Mouse (Mus musculus) cerebellum, postnatal 14 days (tissue): ENCODE results near the gene Tpt1.
A peak's percentile ranks its signal among the peaks of the same experiment; 100 is the strongest.
"Not testable (repeated sequence)": the region's sequence is repeated elsewhere in the genome, so short reads cannot be mapped to it uniquely, and the experiment has no call there.

Experiments
- DNase-seq, 2 experiments: peaks; one replicate each; pipeline ENCODE4 v3.0.0; 2021; ENCODE audit warnings: mixed read lengths in 2 of 2

Gene Tpt1

DNA sequence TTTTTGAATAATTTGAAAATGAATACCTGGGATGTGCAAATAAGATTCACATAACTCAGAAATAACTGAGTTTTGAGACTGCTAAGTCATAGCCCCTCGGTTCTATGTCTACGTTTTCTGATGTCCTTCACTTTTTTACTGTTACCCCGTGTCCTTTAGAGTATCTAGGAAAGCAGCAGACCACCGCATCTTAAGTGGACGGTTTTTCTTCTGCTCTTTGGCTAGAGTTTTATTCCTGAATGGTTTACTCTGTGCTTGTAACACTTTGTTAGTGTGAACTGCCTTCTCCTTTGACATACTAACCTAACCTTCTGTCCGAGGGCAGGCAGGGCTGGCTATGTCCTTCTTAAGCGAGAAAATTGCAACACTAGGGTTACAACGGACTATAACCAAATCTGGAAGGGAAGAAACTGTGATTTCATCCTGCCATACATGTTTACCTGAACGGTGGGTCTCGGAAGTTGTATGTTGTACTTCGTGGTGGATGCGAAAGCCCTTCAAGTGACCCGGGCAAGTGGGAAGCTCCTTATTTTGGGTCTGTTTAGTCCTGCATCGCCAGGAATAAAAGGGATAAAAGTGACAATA, 690 bp upstream of the Tpt1 start:
- DNase-seq, result no peak

DNA sequence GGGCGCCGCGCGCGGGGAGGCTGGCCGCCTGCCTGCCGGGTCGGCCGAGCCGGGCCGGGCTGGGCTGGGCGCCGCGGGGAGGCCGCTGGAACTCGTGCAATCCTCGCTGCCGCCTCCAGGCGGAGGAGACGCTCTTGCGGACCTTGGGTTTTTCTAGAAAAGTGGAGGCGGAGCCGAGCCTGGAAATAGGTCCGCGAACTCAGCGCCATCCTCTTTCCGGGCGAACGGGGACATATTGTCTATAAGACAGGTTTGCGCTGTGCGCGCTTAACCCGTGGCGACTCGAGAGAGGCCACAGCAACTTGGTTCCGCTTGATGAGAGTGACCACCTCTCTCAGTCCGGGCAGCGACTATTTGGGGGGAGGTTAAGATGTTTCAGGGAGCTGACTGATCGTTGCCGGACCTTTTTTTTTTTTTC, 814 bp downstream of the Tpt1 start:
- peak; percentile 94 to 95 for DNase-seq

DNA sequence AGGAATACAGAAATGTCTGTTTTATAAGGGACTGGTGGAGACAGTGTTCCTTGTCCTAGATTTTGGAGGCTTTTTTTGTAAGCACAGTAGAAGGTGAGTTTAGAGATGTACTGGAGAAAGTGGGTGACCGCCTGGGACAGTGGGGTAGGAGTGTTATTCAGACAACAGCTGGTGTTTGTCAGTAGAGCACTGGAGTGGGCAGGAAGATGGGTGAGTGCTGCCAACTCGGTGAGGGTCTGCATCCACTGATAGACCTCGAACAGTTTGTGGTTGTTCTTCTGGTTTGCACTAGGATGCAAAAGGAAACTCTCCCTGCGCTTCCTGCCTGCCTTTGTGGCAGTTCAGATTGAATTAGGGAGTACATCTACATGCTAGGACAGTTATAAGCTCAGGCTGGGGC, 2.8 kb downstream of the Tpt1 start:
- DNase-seq, result no peak

DNA sequence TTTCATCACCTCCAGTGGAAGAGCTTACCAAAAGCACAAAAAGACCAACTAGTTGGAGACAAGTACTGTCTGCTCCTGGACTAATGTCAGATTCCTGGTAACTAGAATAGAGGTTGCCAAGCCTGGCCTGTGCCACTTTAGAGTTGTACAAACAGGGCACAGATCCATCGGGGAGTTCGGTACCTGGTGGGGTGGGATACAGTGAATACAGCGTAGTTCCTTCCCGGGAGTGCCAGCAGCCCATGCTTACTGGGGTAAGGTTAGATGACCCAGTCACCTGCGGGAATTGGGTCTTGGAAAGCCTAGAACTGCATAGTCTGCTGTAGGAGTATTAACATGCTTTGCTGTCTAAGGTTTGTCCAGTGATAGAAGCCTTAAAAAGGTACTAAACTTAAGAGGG, 3.6 kb downstream of the Tpt1 start:
- no peak for DNase-seq

DNA sequence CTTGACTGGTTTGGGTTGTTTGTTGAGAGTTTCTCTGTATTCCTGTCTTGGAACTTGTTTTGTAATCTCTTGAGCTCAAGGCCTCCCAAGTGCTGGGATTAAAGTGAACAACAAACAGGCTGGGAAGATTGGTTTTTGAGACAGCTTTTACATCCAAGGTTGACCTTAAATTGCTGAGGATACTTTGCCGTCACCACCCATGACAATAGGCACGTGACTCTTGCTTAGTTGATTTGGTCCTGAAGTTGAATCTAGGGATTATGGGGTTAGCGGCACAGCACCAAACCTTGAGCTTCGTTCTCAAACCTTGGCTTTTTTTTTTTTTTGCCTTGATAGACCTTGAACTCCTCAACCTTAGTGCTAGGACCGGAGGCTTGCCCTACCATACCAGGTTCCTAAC, 4.3 kb downstream of the Tpt1 start:
- DNase-seq, result no peak

DNA sequence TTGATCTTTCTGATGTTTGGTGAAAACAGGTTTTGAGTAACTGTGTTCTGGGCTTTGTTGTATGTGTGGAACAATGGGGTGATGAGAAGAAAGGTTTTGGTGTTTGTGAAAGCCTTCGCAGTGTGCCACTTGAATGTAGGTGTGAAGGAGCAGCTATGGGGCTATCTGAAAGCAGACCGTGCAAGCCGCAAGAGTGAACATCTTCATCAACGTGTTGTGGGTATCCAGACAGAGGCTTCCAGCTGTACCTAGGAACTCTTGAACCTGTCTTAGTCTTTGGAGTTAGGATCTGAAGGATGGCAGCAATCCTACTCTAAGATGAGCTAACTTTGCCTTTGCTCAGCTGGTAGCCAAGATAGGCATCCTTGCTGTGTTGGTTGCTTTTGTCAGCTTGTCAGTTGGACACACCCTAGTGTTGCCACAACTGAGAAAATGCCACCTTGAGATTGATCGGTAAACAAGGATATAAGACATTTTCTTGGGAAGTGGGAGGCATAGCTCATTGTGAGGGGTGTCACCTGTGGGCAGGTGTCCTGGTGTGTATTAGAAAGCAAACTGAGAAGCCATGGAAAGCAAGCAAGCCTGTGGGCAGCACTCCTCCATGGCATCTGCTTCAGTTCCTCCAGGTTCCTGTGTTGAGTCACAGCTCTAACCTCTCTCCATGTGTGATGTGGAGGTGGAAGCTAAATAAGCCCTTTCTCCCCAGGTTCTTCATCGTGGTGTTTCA, 5.1 kb downstream of the Tpt1 start:
- no peak for DNase-seq

DNA sequence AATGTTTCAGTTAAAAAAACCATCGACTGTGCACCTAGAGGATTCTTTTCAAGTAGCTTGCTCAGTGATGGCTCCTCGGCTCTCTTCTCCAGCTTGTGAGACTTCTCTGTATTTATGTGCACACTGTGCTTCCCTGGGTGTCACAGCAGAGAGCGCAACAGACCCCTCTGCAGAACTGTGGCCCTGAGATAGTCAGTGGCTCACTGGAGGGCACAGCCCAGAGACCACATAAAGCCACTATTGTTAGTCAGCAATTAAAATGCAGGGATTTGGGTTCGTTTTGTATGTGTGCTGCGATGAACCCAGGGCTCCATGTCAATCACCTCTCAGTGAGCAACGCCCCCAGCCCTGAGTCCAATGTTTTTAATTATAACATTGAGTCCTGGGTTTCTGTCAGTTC, 5.9 kb downstream of the Tpt1 start:
- DNase-seq, result no peak

DNA sequence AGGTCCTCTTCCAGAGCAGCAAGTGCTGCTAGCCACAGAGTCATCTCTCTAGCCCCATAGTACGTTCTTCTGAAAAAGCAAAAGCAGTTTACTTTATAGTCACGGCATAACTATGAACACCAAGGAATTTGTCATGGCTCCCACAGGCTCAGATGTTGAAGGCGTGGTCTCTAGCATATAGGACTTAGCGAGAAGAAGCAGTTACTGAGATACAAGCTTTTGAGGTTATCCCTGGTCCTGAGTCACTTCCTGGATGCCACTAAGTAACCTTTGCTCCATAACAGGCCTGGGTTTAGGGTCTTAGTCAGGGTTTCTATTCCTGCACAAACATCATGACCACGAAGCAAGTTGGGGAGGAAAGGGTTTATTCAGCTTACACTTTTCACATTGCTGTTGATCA, 7.1 kb downstream of the Tpt1 start:
- no peak for DNase-seq

DNA sequence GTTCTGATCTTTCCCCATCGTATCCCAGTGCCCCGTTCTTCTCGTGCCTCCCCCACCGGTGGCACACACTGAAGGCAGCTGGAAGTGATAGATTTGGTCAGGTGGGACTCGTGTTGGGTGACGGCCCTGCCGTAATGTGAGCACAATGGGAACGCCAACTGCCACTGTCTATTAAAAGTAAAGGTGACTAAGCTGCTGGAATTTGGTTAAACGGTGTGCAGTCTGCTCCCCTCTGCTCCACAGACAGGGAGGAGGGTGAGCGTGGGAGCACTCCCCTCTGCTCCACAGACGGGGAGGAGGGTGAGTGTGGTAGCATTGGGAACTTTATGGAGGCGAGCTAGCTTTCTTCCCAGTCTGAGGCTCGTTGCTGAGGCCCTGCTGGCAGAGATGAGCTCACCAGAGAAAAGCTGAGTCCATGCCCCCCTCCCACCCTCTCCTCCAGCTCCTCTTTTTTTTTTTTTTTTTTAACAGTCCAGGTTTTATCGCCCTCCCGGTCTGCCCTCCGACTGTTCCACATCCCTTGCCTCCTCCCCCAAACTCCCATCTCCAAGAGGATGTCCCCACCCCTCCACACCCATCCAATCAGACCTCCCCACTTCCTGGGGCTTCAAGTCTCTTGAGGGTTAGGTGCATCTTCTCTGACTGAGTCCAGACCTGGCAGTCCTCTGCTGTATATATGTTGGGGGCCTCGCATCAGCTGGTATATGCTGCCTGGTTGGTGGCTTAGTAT, 10.5 kb downstream of the Tpt1 start:
- DNase-seq, result no peak

DNA sequence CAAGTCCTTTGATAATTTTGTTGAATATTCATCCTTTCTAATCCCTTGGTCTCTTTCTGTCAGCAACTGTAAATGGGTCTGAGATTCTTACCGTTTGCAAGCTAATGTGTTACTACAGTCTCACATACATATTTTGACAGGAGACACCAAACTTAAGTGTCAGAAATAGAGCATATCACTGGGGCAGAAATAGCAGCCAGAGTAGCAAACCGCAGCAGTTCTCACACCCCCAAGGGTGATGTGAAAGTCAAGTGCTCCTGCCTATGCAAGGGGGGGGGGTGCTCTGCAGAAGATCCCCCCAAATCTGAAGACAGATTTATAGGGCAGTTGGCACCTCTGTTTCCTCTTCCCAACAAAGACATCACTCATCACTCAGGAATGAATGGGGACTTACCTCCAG, 13.3 kb downstream of the Tpt1 start:
- no peak for DNase-seq

DNA sequence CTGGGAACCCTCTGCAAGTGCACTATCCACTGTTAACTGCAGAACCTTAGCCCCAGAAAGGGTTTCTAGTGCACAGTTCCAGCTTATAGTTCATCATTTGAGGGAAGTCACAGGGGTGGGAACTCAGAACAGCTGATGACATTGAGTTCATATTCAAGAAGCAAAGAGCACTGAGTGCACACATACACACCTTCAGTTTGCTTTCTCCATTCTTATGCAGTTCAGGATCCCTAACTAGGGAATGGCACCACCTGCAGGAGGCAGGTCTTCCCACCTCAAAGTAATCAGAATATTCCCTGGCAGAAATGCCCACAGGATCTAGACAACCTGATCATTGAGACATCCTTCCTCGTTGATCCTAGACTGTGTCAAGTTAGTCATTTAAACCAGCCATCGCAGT, 14.7 kb downstream of the Tpt1 start:
- no peak for DNase-seq

DNA sequence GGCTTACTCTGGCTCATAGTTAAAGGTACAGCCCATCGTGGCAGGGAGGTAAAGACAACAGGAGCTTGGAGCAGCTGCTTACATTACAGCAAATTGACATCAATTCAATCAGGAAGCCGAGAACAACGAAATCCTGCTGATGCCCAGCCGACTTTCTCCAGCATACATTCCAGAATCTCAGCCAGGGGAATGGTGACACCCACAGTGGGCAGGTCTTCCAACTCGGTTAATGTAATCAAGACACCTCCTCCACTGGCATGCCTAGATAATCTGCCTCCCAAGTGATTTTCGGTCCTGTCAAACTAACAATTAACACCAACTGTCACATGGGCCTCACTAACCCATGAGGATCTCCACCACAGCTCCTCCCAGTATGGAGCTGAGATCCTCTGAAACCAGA, 17.8 kb downstream of the Tpt1 start:
- no peak for DNase-seq

DNA sequence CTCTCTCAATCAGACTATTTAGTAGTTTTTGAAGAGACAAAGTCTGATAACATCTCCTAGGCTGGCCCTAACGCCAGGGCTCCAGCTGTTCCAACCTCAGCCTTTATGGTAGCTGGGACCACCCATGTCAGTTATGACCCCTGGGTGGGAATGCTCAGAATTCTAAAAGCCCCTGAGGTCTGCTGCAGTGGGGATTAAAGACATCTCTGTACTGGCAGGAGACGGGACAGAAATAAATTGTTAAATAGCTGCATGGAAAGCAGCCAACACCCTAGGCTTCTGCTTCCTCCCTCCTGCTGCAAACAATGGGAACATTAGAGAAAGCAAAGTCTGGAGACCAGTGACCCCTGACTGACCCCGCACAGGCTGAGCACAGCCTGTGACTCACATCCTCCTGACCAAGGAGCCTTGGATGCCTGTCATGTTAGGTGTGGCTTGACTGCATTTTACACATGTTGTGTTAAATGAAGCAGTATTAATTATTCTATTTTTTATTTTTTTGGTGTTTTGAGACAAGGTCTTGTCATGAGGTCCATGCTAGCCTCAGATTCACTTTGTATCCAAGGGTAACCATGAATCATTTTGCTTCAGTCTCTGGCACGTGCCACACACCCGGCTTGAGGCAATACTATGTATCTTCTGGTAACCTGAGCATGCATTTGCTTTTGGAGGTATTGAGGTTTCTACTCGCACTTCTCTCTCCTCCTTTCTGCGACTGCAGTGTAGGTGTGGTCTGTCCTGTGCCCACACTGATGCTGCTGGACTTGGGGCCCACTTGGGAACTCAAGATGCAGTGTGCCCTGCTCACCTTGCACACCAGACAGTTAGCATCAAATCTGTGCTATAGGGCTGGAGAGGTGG, 18.9 kb downstream of the Tpt1 start:
- no peak for DNase-seq

DNA sequence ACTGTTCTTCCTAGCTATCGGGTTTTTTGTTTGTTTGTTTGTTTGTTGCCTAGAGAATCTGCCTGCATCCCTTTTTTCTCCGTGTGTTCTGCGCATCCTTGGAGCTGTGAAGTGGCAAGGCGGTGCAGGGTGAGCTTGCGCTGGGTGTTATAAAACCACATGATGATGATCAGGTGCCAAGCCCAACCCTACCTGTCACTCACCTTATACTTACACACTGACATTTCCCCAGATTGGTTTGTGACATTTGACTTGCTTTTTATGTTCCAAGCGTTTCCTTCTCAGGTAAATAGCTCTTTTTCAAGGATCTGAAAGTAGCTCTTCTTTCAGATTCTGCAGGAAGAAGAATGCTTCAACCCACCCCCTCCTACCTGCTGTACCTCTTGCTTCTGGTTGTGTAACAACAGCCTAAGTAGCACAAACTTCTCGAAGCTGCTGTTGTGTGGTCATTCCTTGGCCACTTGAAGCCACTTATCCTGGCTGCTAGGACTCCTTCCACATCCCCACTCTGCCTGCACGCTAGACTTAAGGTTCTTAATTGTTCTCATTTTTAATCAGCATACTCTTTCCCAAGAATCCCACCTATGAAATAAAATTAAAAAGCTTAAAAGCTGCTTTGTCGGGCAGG, 21.9 kb downstream of the Tpt1 start:
- no peak for DNase-seq

DNA sequence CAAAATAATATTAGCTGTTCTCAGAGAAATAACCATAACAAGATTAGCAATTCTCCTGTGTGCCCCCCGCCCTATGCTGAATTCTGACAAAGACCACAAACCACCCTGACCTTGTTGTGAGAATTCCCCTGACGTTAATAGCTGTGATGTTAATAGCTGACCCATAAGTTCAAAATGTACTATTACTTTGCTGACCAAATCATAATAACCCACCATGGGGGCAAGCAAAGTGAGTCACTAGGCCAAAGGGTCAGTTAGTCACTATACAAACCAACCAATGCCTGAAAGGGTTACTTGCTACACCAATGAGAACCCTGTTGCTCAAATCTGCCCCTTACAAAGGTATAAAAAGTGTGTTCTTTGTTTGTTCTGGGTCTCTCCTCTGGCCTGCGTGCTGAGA, 23.1 kb downstream of the Tpt1 start:
- not testable (repeated sequence) for DNase-seq

DNA sequence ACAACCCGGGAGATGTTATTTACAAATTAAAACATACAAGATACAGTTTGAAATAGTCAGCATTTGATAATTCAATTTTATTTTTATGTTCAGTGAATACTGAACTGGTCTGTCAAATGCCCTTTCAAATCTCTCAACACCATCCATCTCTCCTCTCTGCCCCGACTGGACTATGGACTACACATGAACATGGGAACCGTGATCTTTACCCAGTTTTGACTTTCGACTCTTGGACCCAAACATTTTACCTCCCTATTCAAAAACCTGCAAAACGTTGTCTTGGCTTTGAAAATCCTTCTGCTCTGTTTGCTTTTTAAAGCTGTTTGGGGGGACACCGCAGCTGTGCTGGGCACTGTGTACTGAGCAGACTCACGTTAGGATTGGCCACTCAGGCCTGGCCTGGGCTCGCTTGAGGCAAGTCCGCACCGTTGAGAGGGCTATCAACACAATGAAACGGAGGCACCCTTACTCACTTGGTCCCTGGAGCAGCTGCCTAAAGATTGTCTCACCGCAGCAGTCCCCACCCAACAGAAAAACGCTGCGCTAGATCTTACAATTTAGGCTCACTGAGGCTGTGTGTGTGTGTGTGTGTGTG, 25.0 kb downstream of the Tpt1 start:
- DNase-seq, result no peak

DNA sequence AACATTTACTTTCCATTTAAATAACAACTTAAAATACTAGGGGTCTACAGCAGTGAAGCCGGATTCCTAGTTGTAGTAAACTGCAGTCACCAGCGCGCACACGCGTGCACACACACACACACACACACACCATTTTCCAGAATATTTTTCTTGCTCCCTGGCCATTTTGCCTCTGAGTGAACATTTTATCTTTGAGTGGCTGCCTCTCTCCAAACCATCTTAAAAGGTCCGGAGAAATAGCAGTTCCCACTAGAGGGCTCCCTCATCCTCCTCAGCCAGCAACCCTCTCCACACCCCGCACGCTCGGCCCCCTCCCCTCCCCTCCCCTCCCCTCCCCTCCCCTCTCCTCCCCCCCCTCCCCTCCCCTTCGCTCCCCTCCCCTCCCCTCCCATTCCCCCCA, 25.7 kb downstream of the Tpt1 start:
- DNase-seq, result peak; percentile 62 to 75

DNA sequence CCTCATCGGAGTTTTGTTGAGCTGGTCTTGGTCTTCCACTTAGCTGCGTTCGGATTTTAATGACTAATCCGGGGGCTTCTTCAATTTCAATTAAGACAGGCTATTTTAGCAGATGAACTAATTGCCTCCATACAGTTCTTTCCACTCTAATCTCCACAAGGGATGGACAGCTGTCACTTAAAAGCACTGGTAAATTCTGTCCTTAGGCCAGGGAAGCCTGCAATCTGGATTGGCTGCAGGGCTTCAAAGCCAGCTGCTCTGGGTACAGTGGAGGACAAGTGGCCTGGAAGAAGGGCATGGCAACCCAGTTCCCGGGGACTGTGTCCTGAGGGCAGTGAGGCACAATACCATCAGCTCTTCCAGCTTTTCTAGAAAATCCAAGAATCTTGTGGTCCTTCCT, 26.2 kb downstream of the Tpt1 start:
- DNase-seq, result peak; percentile 24 to 33

DNA sequence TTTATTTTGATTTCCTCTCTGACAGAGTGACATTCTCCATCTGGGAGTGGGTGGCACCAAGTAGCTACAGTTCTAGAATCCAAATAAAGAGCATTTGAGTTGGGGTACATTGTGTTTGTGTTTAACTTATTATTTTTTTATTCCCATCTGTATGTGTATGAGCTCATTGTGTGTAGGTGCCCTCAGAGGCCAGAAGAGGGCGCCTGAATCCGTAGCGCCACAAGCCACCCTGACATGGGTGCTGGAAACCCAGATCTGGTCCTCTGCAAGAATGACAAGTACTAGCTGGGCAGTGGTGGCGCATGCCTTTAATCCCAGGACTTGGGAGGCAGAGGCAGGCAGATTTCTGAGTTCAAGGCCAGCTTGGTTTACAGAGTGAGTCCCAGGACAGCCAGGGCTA, 26.9 kb downstream of the Tpt1 start:
- no peak for DNase-seq

DNA sequence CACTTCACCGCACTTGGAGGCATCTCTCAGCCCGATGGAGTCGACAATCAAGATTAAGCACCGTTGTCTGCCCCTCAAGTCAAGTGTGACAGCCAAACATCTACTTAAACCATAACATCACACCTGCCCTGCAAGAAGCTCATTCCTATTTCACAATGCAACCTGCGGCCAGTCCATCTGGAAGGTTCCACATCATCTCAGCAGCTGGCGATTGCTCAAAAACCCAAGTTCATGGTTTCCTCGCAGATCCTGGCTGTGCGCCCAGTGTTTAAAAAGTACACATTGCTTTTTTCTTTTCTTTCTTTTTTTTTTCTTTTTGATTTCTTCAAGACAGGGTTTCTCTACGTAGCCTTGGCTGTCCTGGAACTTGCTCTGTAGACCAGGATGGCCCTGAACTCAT, 28.7 kb downstream of the Tpt1 start:
- DNase-seq, result peak in 1 of 2 experiments; percentile 25

DNA sequence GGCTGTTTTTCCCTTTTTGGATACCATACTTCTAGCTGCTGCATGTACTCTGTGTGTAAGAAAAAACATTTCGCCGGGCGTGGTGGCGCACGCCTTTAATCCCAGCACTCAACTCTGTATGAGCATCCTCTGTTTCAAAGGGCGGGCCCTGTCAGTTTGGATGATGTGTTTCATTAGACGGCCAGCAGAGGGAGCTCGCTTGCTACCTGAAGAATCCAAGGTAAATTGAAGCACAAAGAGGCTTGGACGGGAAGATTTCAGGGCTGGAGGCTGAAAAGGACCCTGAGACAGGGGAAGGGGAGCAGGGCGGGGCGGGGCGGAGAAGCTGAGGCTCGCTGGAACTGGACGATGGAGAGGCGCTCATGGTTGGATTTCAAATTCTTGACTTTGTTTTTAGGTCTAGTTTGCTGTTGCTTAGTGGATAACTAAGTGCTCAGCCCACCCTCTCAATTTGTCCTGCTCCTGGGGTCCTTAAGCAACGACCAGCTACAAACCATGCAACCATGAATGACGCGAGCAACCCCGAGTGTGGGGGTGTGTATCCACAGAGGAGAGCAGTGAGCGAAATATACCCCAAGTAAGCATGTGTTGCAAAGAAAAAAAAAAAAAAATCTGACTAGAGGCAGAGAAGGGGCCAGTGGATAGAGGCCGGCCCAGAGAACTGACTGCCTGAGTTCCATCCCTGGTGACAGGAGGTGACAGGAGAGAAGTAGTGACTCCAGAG, 31.6 kb downstream of the Tpt1 start:
- DNase-seq, result peak; percentile 89 to 90

DNA sequence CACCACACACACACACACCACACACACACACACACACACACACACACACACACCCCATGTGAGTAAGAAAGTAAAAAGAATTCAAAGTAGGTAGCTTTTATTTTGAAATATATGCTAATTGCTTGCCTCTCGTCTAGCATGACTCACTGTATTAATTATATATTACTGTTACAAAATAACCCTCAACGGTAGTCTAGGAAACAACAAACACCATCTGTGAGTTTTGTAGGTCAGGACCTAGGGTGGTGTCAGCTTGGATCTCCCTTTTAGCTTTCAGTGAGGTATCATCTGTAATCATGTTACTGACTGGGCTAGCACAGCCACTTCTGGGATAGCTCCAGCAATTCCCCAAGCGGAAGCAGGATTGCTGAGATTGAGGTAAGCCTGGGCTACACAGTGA, 32.4 kb downstream of the Tpt1 start:
- no peak for DNase-seq
